Mouse (Mus musculus) kidney, postnatal 0 days (tissue): ENCODE results near the gene Gbp5. TPM values are rescaled to one million over a fixed set of nuclear protein-coding genes. Genes with fewer than 3 reads are reported as not detected.

Experiments used
- ATAC-seq: fragments of 200-750 bp; cut with Nextera tagmentation; replicated peaks from 2 replicates; pipeline ENCODE4 v1.8.0; 2017; ENCODE audit warnings: low read depth, moderate number of reproducible peaks, moderate TSS enrichment, moderate library complexity; ENCODE audit not compliant: low FRiP score
- DNase-seq: peaks from one replicate; pipeline ENCODE4 v3.0.0-alpha.2; 2016; ENCODE audit warnings: low spot score
- H3K27ac ChIP-seq: fragments of 300-500 bp; sonication (generic); 2 replicates; pipeline ENCODE4 v1.5.1; 2014; ENCODE audit warnings: mild to moderate bottlenecking
- H3K27me3 ChIP-seq: fragments of 300-500 bp; sonication (generic); 2 replicates; pipeline ENCODE4 v1.6.1; 2014; ENCODE audit warnings: low read length, mixed read lengths; ENCODE audit not compliant: insufficient read depth
- H3K36me3 ChIP-seq: fragments of 300-500 bp; sonication (generic); 2 replicates; pipeline ENCODE4 v1.6.1; 2014; ENCODE audit warnings: low read length, mixed read lengths; ENCODE audit not compliant: insufficient read depth
- H3K4me1 ChIP-seq: fragments of 300-500 bp; sonication (generic); replicated peaks from 2 replicates; pipeline ENCODE4 v1.6.1; 2014; ENCODE audit warnings: antibody characterized with exemption, low read length, mixed read lengths; ENCODE audit not compliant: insufficient read depth
- H3K4me2 ChIP-seq: fragments of 300-500 bp; sonication (generic); 2 replicates; pipeline ENCODE4 v1.6.1; 2014; ENCODE audit warnings: mild to moderate bottlenecking, low read length, moderate library complexity, mixed read lengths
- H3K4me3 ChIP-seq: fragments of 300-500 bp; sonication (generic); replicated peaks from 2 replicates; pipeline ENCODE4 v1.5.1; 2014; ENCODE audit warnings: low read depth, low read length
- H3K9ac ChIP-seq: fragments of 300-500 bp; sonication (generic); 2 replicates; pipeline ENCODE4 v1.6.1; 2014; ENCODE audit warnings: low read depth, low read length
- H3K9me3 ChIP-seq: fragments of 300-500 bp; sonication (generic); replicated peaks from 2 replicates; pipeline ENCODE4 v1.6.1; 2016; ENCODE audit warnings: low read length, inconsistent platforms, mixed read lengths
- CTCF ChIP-seq: IDR thresholded peaks from 2 replicates; pipeline ENCODE4 v1.5.1; 2016; ENCODE audit warnings: antibody characterized with exemption, low read depth, mild to moderate bottlenecking, moderate library complexity
- WGBS: fragments of 180-500 bp; shearing (Covaris S2); extraction: QIAGEN DNeasy Blood & Tissue Kit; methylation state at CpG from one replicate; pipeline ENCODE4 v1.1.7; 2014; 5-methylcytosine and 5-hydroxymethylcytosine counted together
- polyA plus RNA-seq: library from polyadenylated mRNA; unstranded; fragments of >200 nt; fragmentation: Nextera tagmentation; extraction: Ambion mirVana; gene quantifications from 2 replicates; pipeline ENCODE4 v1.2.1, GENCODE M21; 2015

Gbp5 gene
- 0.11 and 0.16 TPM in 2 replicates for polyA plus RNA-seq

- WGBS: 63% methylated on average over 6 of the region's 6 CpGs
Measured at GRCm38 (mm10) chr3:142493536-142494061, at the start of gene Gbp5. Gene Gbp5 (plus strand): TSS chr3:142493978.

GRCm38 (mm10) chr3:142454198-142454597, 39.6 kb upstream of the Gbp5 start:
- Histone ChIP-seq H3K27ac (no peak overlapping the region), H3K9me3 (no peaks in the 10 kb centered on the region), H3K4me1 (no peaks in the 10 kb centered on the region), H3K36me3 (no peaks in the 10 kb centered on the region), H3K9ac (no peak overlapping the region), H3K4me2 (no peak overlapping the region), H3K27me3 (no peaks in the 10 kb centered on the region), H3K4me3 (no peak overlapping the region)
- no peak for TF ChIP-seq CTCF
- no peak for DNase-seq
- ATAC-seq: no peak
- 77% methylated on average over 7 of the region's 7 CpGs for whole genome bisulfite sequencing

More at GRCm38 (mm10) chr3:142493536-142494061, at the start of gene Gbp5:
- DNase-seq: peak; percentile 90
- ATAC-seq: peak; percentile 74
- Histone ChIP-seq H3K4me1 (no peaks in the 10 kb centered on the region), H3K4me3 (no peak within 1 kb of the TSS), H3K9ac (no peak within 1 kb of the TSS), H3K27me3 (no peaks in the 10 kb centered on the region), H3K36me3 (no peaks in the 10 kb centered on the region), H3K4me2 (no peak within 1 kb of the TSS), H3K9me3 (no peaks in the 10 kb centered on the region), H3K27ac (no peak within 1 kb of the TSS)
- peak; percentile 76 for TF ChIP-seq CTCF

- H3K27ac ChIP-seq: no peak overlapping the region
- H3K9me3 ChIP-seq: no peaks in the 10 kb centered on the region
- DNase-seq: peak; percentile 80
- no peak overlapping the region for H3K9ac ChIP-seq
- no peaks in the 10 kb centered on the region for H3K36me3 ChIP-seq
- H3K4me1 ChIP-seq: no peaks in the 10 kb centered on the region
- no peak for TF ChIP-seq CTCF
- ATAC-seq: peak; percentile 57; the same call in 1 of the 2 replicates
- H3K4me2 ChIP-seq: no peak overlapping the region
- H3K27me3 ChIP-seq: no peaks in the 10 kb centered on the region
- WGBS: 38% methylated on average over 7 of the region's 7 CpGs
- H3K4me3 ChIP-seq: no peak overlapping the region
Measured at GRCm38 (mm10) chr3:142459241-142459640, 34.5 kb upstream of the Gbp5 start.

- Histone ChIP-seq H3K4me3 (no peak overlapping the region), H3K36me3 (no peaks in the 10 kb centered on the region), H3K27me3 (no peaks in the 10 kb centered on the region), H3K9me3 (no peaks in the 10 kb centered on the region), H3K4me1 (no peaks in the 10 kb centered on the region), H3K9ac (no peak overlapping the region), H3K27ac (no peak overlapping the region), H3K4me2 (no peak overlapping the region)
- WGBS: 84% methylated on average over 25 of the region's 25 CpGs
- ATAC-seq: no peak
- TF ChIP-seq CTCF: no peak
- no peak for DNase-seq
Measured at GRCm38 (mm10) chr3:142462764-142463751, 30.7 kb upstream of the Gbp5 start.

- peak; percentile 95 for TF ChIP-seq CTCF
- H3K4me3 ChIP-seq: no peak overlapping the region
- H3K4me1 ChIP-seq: no peaks in the 10 kb centered on the region
- WGBS: 16% methylated on average over 11 of the region's 11 CpGs
- no peaks in the 10 kb centered on the region for H3K27me3 ChIP-seq
- DNase-seq: peak; percentile 88
- no peak for ATAC-seq
- H3K27ac ChIP-seq: no peak overlapping the region
- H3K36me3 ChIP-seq: no peaks in the 10 kb centered on the region
- peak overlapping the region; percentile 36 for H3K4me2 ChIP-seq
- no peaks in the 10 kb centered on the region for H3K9me3 ChIP-seq
- no peak overlapping the region for H3K9ac ChIP-seq
Measured at GRCm38 (mm10) chr3:142474349-142474983, 19.3 kb upstream of the Gbp5 start.

- H3K36me3 ChIP-seq: no peaks in the 10 kb centered on the region
- H3K4me2 ChIP-seq: no peak overlapping the region
- H3K9me3 ChIP-seq: no peaks in the 10 kb centered on the region
- TF ChIP-seq CTCF: peak; percentile 86
- 18% methylated on average over 4 of the region's 4 CpGs for WGBS
- H3K4me1 ChIP-seq: no peaks in the 10 kb centered on the region
- ATAC-seq (no peak), DNase-seq (peak; percentile 76)
- H3K27ac ChIP-seq: no peak overlapping the region
- H3K27me3 ChIP-seq: no peaks in the 10 kb centered on the region
- H3K9ac ChIP-seq: no peak overlapping the region
- no peak overlapping the region for H3K4me3 ChIP-seq
Measured at GRCm38 (mm10) chr3:142475913-142476312, 17.9 kb upstream of the Gbp5 start.
